Mouse (Mus musculus) left cerebral cortex, adult 9 months (tissue): ENCODE data around the gene Smc3.
"Not testable (repeated sequence)": the region's sequence is repeated elsewhere in the genome, so short reads cannot be mapped to it uniquely, and the experiment has no call there.

Source experiments
- DNase-seq, 2 experiments: peaks; one replicate each; pipeline ENCODE4 v3.0.0; 2022; ENCODE audit warnings: low spot score in 2 of 2

Smc3 gene

GRCm38 (mm10) chr19:53653624-53654467 is 53.6 kb downstream of the Smc3 start:
- no peak for DNase-seq

- DNase-seq, result not testable (repeated sequence)
These were observed 56.2 kb downstream of the Smc3 start for GRCm38 (mm10) chr19:53656443-53656842.

- no peak for DNase-seq
These were observed 57.2 kb downstream of the Smc3 start for GRCm38 (mm10) chr19:53657437-53657836.

GRCm38 (mm10) chr19:53660722-53661420 is 60.7 kb downstream of the Smc3 start:
- no peak for DNase-seq

GRCm38 (mm10) chr19:53661938-53662722 is 61.9 kb downstream of the Smc3 start:
- DNase-seq, result no peak

GRCm38 (mm10) chr19:53664831-53665230 is 64.6 kb downstream of the Smc3 start:
- no peak for DNase-seq

GRCm38 (mm10) chr19:53665391-53665790 is 65.2 kb downstream of the Smc3 start:
- no peak for DNase-seq

- no peak for DNase-seq
These were observed 66.5 kb downstream of the Smc3 start for GRCm38 (mm10) chr19:53666708-53667107.

GRCm38 (mm10) chr19:53668821-53669220 is 68.6 kb downstream of the Smc3 start:
- no peak for DNase-seq

- no peak for DNase-seq
These were observed 70.5 kb downstream of the Smc3 start for GRCm38 (mm10) chr19:53670625-53671141.

GRCm38 (mm10) chr19:53671432-53671831 is 71.2 kb downstream of the Smc3 start:
- DNase-seq, result no peak

GRCm38 (mm10) chr19:53674131-53674925 is 74.1 kb downstream of the Smc3 start:
- DNase-seq, result no peak

GRCm38 (mm10) chr19:53676228-53676627 is 76.0 kb downstream of the Smc3 start:
- DNase-seq, result no peak

- DNase-seq, result no peak
These were observed 76.8 kb downstream of the Smc3 start, which contains the start of gene Rbm20 for GRCm38 (mm10) chr19:53676718-53677634. TSS of gene Rbm20 (plus strand) at chr19:53677306.

- DNase-seq, result no peak
These were observed 79.0 kb downstream of the Smc3 start for GRCm38 (mm10) chr19:53679194-53679593.

- no peak for DNase-seq
These were observed 79.8 kb downstream of the Smc3 start for GRCm38 (mm10) chr19:53679981-53680380.

- DNase-seq, result no peak
These were observed 82.2 kb downstream of the Smc3 start for GRCm38 (mm10) chr19:53682427-53682826.

- no peak for DNase-seq
These were observed 87.4 kb downstream of the Smc3 start for GRCm38 (mm10) chr19:53687592-53687991.

- DNase-seq, result no peak
These were observed 90.6 kb downstream of the Smc3 start for GRCm38 (mm10) chr19:53690816-53691215.

- DNase-seq, result no peak
These were observed 93.8 kb downstream of the Smc3 start for GRCm38 (mm10) chr19:53694020-53694419.
